Mouse (Mus musculus) hindbrain, postnatal 0 days (tissue): ENCODE results near the gene Crls1. TPM values are rescaled to one million over a fixed set of nuclear protein-coding genes. Genes with fewer than 3 reads are reported as not detected.

Experiments
- ATAC-seq: fragments of 200-750 bp; cut with Nextera tagmentation; 2 replicates; pipeline ENCODE4 v1.8.0; 2017; ENCODE audit warnings: mild to moderate bottlenecking, moderate TSS enrichment, moderate library complexity
- DNase-seq: peaks from one replicate; pipeline ENCODE4 v3.0.0-alpha.2; 2015; ENCODE audit warnings: low spot score
- H3K27ac ChIP-seq: fragments of 300-500 bp; sonication (generic); 2 replicates; pipeline ENCODE4 v1.5.1; 2014; ENCODE audit warnings: mild to moderate bottlenecking
- H3K27me3 ChIP-seq: fragments of 300-500 bp; sonication (generic); 2 replicates; pipeline ENCODE4 v1.6.1; 2014; ENCODE audit warnings: low read length, mixed read lengths; ENCODE audit not compliant: insufficient read depth
- H3K36me3 ChIP-seq: fragments of 300-500 bp; sonication (generic); 2 replicates; pipeline ENCODE4 v1.6.1; 2014; ENCODE audit warnings: low read length, mixed read lengths; ENCODE audit not compliant: insufficient read depth
- H3K4me1 ChIP-seq: fragments of 300-500 bp; sonication (generic); 2 replicates; pipeline ENCODE4 v1.6.1; 2014; ENCODE audit warnings: antibody characterized with exemption, low read length, mixed read lengths; ENCODE audit not compliant: insufficient read depth
- H3K4me2 ChIP-seq: fragments of 300-500 bp; sonication (generic); 2 replicates; pipeline ENCODE4 v1.6.1; 2014; ENCODE audit warnings: low read depth, mild to moderate bottlenecking, low read length, moderate library complexity, mixed read lengths
- H3K4me3 ChIP-seq: fragments of 300-500 bp; sonication (generic); 2 replicates; pipeline ENCODE4 v1.5.1; 2014; ENCODE audit warnings: low read length
- H3K9ac ChIP-seq: fragments of 300-500 bp; sonication (generic); replicated peaks from 2 replicates; pipeline ENCODE4 v1.6.1; 2014; ENCODE audit warnings: mild to moderate bottlenecking, low read length, moderate library complexity, mixed read lengths
- H3K9me3 ChIP-seq: fragments of 300-500 bp; sonication (generic); 2 replicates; pipeline ENCODE4 v1.6.1; 2016; ENCODE audit warnings: low read length, mixed read lengths
- CTCF ChIP-seq: IDR thresholded peaks from 2 replicates; pipeline ENCODE4 v1.5.1; 2016; ENCODE audit warnings: antibody characterized with exemption, control low read depth, low read depth
- WGBS: fragments of 180-500 bp; shearing (Covaris S2); extraction: QIAGEN DNeasy Blood & Tissue Kit; methylation state at CpG from one replicate; pipeline ENCODE4 v1.1.7; 2014; 5-methylcytosine and 5-hydroxymethylcytosine counted together
- polyA plus RNA-seq: library from polyadenylated mRNA; unstranded; fragments of >200 nt; fragmentation: Nextera tagmentation; extraction: Ambion mirVana; gene quantifications from 2 replicates; pipeline ENCODE4 v1.2.1, GENCODE M21; 2015
- total RNA-seq: library from RNA; depleted of rRNA; stranded (reverse); fragments of >200 nt; gene quantifications from 2 replicates; pipeline ENCODE4 v1.2.3, GENCODE M21; 2014

Crls1 gene
- total and polyA plus RNA-seq, 2 experiments from 2014 or later: 22.9 to 33.6 TPM

DNA sequence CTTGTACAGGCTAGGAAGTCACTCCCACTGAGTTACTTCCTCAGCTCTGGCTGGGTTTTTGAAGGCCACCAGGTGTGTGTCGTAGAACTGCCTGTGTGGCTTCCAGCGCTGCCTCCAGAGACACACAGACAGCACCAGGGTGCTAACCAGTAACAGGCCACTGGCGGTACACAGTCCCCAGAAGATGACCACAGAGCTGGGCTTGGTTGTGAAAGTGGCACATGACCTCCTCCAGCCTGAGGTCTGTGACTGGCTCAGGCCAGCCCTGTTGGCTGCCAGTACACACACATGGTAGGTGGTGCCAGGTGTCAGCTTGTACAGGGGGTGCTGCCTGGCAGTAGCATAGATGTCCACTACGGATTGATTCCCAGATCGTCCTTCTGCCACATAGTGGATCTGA is 23.2 kb downstream of the Crls1 start:
- no peak for DNase-seq
- no peak for ATAC-seq
- Histone ChIP-seq H3K9ac (no peak overlapping the region), H3K4me1 (no peaks in the 10 kb centered on the region), H3K27ac (no peak overlapping the region), H3K9me3 (no peaks in the 10 kb centered on the region), H3K4me3 (no peak overlapping the region), H3K36me3 (peaks cover 6% of the 10 kb centered on the region; the same call in 1 of the 2 replicates), H3K27me3 (no peaks in the 10 kb centered on the region), H3K4me2 (no peak overlapping the region)
- no peak for TF ChIP-seq CTCF
- WGBS: 93% methylated on average over 5 of the region's 5 CpGs

DNA sequence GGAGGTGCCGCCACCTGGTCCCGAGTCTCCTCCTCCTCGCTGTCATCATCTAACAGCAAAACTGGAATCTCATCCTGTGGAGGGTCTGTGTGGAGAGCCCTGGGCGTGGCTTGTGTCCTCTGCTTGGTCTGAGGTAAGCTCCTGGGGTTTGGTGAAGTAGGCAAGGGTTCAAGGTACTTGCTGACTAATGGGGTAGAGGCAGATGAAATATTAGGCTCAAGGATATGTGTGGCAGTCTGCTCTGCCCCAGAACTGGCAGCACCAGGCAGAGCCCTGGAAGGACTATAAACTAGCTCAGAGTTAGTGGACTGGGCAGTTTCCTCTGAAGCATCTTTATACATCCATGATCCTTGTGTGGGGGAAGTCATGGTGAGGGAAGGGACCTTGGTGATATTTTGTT is 23.8 kb downstream of the Crls1 start:
- no peak for TF ChIP-seq CTCF
- Histone ChIP-seq H3K27ac (no peak overlapping the region), H3K36me3 (peaks cover 5% of the 10 kb centered on the region; the same call in 1 of the 2 replicates), H3K27me3 (no peaks in the 10 kb centered on the region), H3K4me3 (no peak overlapping the region), H3K4me2 (no peak overlapping the region), H3K9ac (no peak overlapping the region), H3K9me3 (no peaks in the 10 kb centered on the region), H3K4me1 (no peaks in the 10 kb centered on the region)
- DNase-seq (no peak), ATAC-seq (no peak)
- WGBS: 82% methylated on average over 4 of the region's 4 CpGs

DNA sequence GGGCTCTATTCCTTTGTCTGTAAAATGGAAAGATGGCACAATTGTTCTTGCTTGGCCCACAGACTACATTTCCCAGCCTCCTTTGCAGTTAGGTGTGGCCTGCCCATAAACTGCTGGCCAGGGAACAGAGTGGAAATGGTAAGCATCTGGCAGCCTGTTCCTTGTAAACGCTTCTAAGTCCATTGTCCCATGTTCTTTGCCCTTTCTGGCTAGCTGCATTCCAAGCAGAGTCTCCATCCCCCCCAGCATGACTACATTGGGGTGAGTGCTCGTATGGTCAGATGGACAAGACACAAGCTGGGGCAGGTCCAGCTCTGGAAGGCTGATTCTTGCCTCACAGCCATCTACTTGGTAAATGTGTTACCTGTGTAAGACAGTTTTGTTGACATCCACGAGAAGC is 25.2 kb downstream of the Crls1 start:
- Histone ChIP-seq H3K4me1 (no peaks in the 10 kb centered on the region), H3K4me3 (no peak overlapping the region), H3K4me2 (no peak overlapping the region), H3K9me3 (no peaks in the 10 kb centered on the region), H3K27me3 (no peaks in the 10 kb centered on the region), H3K9ac (no peak overlapping the region), H3K36me3 (no peaks in the 10 kb centered on the region; the same call in 1 of the 2 replicates), H3K27ac (no peak overlapping the region)
- WGBS: 69% methylated on average over 3 of the region's 3 CpGs
- no peak for TF ChIP-seq CTCF
- no peak for ATAC-seq
- no peak for DNase-seq

DNA sequence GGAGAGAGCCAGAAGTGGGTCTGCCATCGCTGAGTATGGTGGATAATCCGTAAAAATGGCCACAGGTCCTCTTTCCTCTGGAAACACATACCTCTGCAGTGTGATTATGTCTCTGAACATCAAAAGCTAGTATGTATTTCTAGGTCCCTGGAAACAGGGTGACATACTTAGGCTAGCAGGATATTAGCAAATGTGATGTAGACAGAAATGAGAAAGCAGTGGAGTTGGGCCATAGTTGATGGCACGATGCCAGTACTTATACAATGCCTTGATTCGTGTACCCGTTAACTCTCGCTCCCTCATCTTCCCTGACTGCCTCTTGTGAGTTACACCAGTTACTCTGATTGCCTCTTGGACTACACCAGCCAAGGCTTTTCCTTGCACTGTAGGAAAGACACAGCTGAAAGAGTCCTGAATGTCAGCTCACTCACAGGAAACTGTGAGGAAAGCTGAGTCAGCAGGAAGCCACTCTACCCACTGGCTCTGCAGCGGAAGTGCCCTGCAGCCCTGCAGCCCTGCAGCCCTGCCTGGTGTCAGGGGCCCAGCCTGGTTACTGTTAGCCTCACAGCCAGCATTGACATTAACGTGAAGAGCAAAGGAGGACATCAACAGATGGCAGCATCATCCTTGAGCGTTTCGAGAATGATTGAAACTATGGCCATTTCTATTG is 27.3 kb downstream of the Crls1 start:
- DNase-seq (no peak), ATAC-seq (no peak)
- no peaks in the 10 kb centered on the region for H3K4me1 ChIP-seq
- 65% methylated on average over 10 of the region's 10 CpGs for WGBS
- no peak overlapping the region for H3K4me2 ChIP-seq
- H3K4me3 ChIP-seq: no peak overlapping the region
- no peak overlapping the region for H3K27ac ChIP-seq
- H3K27me3 ChIP-seq: no peaks in the 10 kb centered on the region
- no peak overlapping the region for H3K9ac ChIP-seq
- TF ChIP-seq CTCF: no peak
- no peaks in the 10 kb centered on the region for H3K36me3 ChIP-seq
- H3K9me3 ChIP-seq: no peaks in the 10 kb centered on the region

DNA sequence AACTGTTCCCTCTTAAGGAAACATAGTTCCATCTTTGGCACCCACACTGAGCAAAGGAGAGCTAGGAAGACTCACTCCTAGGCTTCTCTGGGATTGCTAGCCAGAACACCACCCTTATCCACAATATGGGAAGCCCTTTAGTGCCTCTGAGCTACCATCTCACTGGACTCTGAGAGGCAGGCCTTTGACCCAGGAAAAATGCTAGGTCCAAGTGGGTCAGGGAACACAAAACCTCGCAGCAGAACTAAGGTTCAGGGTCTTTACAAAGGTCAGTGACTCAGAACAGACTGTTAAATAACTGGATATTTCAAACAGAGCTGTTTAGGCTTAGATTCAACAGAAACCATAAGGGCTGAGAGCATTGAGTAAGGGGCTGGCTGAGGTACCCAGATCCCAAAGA is 30.5 kb downstream of the Crls1 start:
- H3K9ac ChIP-seq: no peak overlapping the region
- H3K9me3 ChIP-seq: no peaks in the 10 kb centered on the region
- no peaks in the 10 kb centered on the region for H3K36me3 ChIP-seq
- 62% methylated on average over 1 of the region's 1 CpGs for WGBS
- H3K27me3 ChIP-seq: peaks cover 8% of the 10 kb centered on the region
- H3K4me2 ChIP-seq: no peak overlapping the region
- no peak overlapping the region for H3K4me3 ChIP-seq
- no peak overlapping the region for H3K27ac ChIP-seq
- TF ChIP-seq CTCF: no peak
- H3K4me1 ChIP-seq: no peaks in the 10 kb centered on the region
- ATAC-seq (no peak), DNase-seq (no peak)

DNA sequence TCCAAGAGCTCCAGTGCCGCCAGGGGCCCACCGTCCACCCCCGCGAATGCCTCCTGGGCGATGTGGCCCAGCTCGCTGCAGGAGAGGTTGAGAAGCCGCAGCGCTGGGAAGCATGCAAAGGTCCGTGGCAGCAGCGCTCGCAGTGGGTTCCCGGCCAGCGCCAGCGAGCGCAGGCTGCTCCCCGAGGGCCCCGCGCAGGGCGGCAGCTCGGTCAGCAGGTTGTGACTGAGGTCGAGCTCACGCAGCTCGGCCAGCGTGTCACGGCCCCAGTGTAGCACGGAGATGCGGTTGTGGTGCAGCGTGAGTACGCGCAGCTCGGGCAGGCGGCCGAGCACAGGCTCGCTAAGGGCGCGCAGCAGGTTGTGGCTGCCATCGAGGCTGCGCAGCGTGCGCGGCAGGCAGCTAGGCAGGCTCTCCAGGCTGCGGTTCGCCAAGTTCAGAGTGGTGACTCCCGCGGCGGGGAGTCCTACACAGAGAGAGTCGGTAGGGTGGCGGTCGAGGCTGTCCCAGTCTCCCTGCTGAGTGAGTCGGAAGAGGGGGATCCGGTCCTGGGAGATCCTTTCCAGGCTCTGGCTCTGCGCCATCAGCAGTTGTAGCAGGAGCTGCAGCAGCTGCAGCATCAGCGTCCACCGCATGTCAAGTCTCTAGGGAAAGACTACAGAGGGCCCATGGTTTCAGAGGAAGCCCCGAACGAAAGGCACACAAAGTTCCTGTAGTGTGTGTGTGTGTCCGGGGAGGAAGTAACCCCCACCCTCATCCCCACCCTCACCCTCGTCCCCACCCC is 33.0 kb downstream of the Crls1 start:
- no peak overlapping the region for H3K27ac ChIP-seq

More for the DNA sequence above, 33.0 kb downstream of the Crls1 start:
- Histone ChIP-seq H3K4me2 (peak overlapping the region; percentile 81), H3K36me3 (no peaks in the 10 kb centered on the region), H3K27me3 (peaks cover 8% of the 10 kb centered on the region), H3K9me3 (no peaks in the 10 kb centered on the region), H3K9ac (peak overlapping the region; percentile 50), H3K4me1 (no peaks in the 10 kb centered on the region), H3K4me3 (peak overlapping the region; percentile 51)
- under 1% methylated on average over 58 of the region's 58 CpGs for WGBS
- DNase-seq (peak; percentile 76), ATAC-seq (peak; percentile 77)
- no peak for TF ChIP-seq CTCF
